ENCODE assay signal across 26 mouse cellular contexts in the genomic region with DNA sequence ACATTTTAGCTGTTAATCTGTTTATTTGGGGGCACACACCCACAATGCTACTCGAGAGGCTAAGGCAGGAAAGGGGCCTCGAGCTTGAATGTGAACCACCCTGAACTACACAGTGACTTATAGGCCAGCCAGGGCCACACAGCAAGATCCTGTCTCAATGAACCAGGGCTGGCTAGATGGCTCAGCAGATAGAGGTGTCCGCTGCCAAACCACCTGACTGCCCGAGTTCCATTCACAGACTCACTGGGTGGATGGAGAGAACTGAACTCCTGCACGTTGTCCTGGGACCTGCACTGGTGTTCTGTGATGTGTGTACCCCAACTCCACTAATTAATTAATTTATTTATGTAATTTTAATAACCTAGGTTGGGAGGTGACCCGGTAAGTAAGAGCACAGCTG.
"Had no signal": no experiment of that assay in that cellular context is flagged by ENCODE, and none has a peak within 500 bp of the region (broad histone marks: within the 10 kb centered on the region; RNA-seq: fewer than 3 reads in every experiment).

No protein-coding gene starts in this region.

- H3K4me2 ChIP-seq: heart, embryonic 11.5 days; heart, embryonic 13.5 days; heart, embryonic 15.5 days; kidney, embryonic 15.5 days; limb, embryonic 13.5 days; limb, embryonic 15.5 days; liver, embryonic 12.5 days had no signal

- DNase-seq: gastrocnemius, postnatal 14 days; gastrocnemius, postnatal 36 days; heart, adult 11 months; heart, adult 2 months; heart, postnatal 14 days; heart, postnatal 36 days; kidney, adult 11 months; kidney, adult 2 months; kidney, adult 9 months; kidney, postnatal 14 days; kidney, postnatal 36 days; layer of hippocampus, adult 9-11 months; layer of hippocampus, postnatal 36 days; left cerebral cortex, postnatal 4 days had no signal

- H3K9me3 ChIP-seq: heart, embryonic 13.5 days; heart, embryonic 15.5 days; hindbrain, embryonic 15.5 days; kidney, embryonic 15.5 days; limb, embryonic 13.5 days; limb, embryonic 15.5 days; liver, embryonic 12.5 days had no signal

- H3K4me3 ChIP-seq: heart, adult 2 months; heart, embryonic 13.5 days; heart, embryonic 15.5 days; hindbrain, embryonic 15.5 days; kidney, embryonic 15.5 days; limb, embryonic 13.5 days; limb, embryonic 15.5 days; liver, embryonic 12.5 days had no signal

- H3K9ac ChIP-seq: heart, embryonic 13.5 days; heart, embryonic 15.5 days; hindbrain, embryonic 15.5 days; kidney, embryonic 15.5 days; limb, embryonic 13.5 days; limb, embryonic 15.5 days; liver, embryonic 12.5 days; liver, embryonic 14.5 days had no signal

- H3K27me3 ChIP-seq: hindbrain, embryonic 15.5 days had no signal

- H3K27ac ChIP-seq: heart, adult 2 months; heart, embryonic 13.5 days; heart, embryonic 15.5 days; hindbrain, embryonic 15.5 days; hindbrain, postnatal 0 days; kidney, embryonic 15.5 days; kidney, postnatal 0 days; limb, embryonic 13.5 days; limb, embryonic 15.5 days; liver, embryonic 12.5 days; liver, embryonic 14.5 days had no signal

- ATAC-seq: hindbrain, postnatal 0 days; intestine, embryonic 16.5 days; liver, embryonic 12.5 days had no signal

- H3K36me3 ChIP-seq: heart, embryonic 13.5 days; heart, embryonic 15.5 days; kidney, embryonic 15.5 days; limb, embryonic 13.5 days; limb, embryonic 15.5 days; liver, embryonic 12.5 days had no signal
